Mouse (Mus musculus): ENCODE data around the gene Sfxn4. TPM values are rescaled to one million over a fixed set of nuclear protein-coding genes. Genes with fewer than 3 reads are reported as not detected.
A peak's percentile ranks its signal among the peaks of the same experiment; 100 is the strongest.

Gene Sfxn4
- polyA plus RNA-seq, 2 experiments = 9.7 to 11.2 TPM

- peak; percentile 80 for DNase-seq (ENCODE audit: low spot score)
- Histone ChIP-seq H3K36me3 (ENCODE audit: control insufficient read depth, insufficient read depth, low read length) (peaks cover 79% of the 10 kb centered on the region), H3K4me1 (ENCODE audit: control insufficient read depth, insufficient read depth, low read length) (no peaks in the 10 kb centered on the region), H3K9me3 (ENCODE audit: control insufficient read depth, low read length) (no peaks in the 10 kb centered on the region), H3K4me2 (replicated peaks; ENCODE audit: low read depth, low read length, severe bottlenecking) (no peak overlapping the region), H3K9ac (ENCODE audit: low read depth, low read length, severe bottlenecking) (no peak overlapping the region), H3K4me3 (replicated peaks; ENCODE audit: low read length) (no peak overlapping the region), H3K27ac (replicated peaks; ENCODE audit: low read depth, low read length) (no peak overlapping the region), H3K27me3 (ENCODE audit: control insufficient read depth, insufficient read depth, low read length) (no peaks in the 10 kb centered on the region)
- TF ChIP-seq POLR2A (IDR thresholded peaks at IDR 0.05; ENCODE audit: borderline replicate concordance, extremely low read depth, insufficient read depth, insufficient read length) = no peak
- WGBS = 84% methylated on average over 1 of the region's 1 CpGs
- ATAC-seq (ENCODE audit: low FRiP score, low read depth) = no peak
Measured at GRCm38 (mm10) chr19:60837747-60838146, 23.5 kb downstream of the Sfxn4 start.

- no peak overlapping the region for H3K9ac ChIP-seq (ENCODE audit: low read depth, low read length, severe bottlenecking)
- no peaks in the 10 kb centered on the region for H3K4me1 ChIP-seq (ENCODE audit: control insufficient read depth, insufficient read depth, low read length)
- no peak overlapping the region for H3K27ac ChIP-seq (replicated peaks; ENCODE audit: low read depth, low read length)
- H3K9me3 ChIP-seq (ENCODE audit: control insufficient read depth, low read length) = no peaks in the 10 kb centered on the region
- H3K4me3 ChIP-seq (replicated peaks; ENCODE audit: low read length) = no peak overlapping the region
- 88% methylated on average over 6 of the region's 6 CpGs for WGBS
- TF ChIP-seq POLR2A (IDR thresholded peaks at IDR 0.05; ENCODE audit: borderline replicate concordance, extremely low read depth, insufficient read depth, insufficient read length) = no peak
- H3K27me3 ChIP-seq (ENCODE audit: control insufficient read depth, insufficient read depth, low read length) = no peaks in the 10 kb centered on the region
- ATAC-seq (ENCODE audit: low FRiP score, low read depth) = no peak
- DNase-seq (ENCODE audit: low spot score) = no peak
- H3K36me3 ChIP-seq (ENCODE audit: control insufficient read depth, insufficient read depth, low read length) = peaks cover 74% of the 10 kb centered on the region
- H3K4me2 ChIP-seq (replicated peaks; ENCODE audit: low read depth, low read length, severe bottlenecking) = no peak overlapping the region
Measured at GRCm38 (mm10) chr19:60818677-60819076, 42.6 kb downstream of the Sfxn4 start.

- Histone ChIP-seq H3K36me3 (ENCODE audit: control insufficient read depth, insufficient read depth, low read length) (peaks cover 30% of the 10 kb centered on the region), H3K4me1 (ENCODE audit: control insufficient read depth, insufficient read depth, low read length) (no peaks in the 10 kb centered on the region), H3K9ac (ENCODE audit: low read depth, low read length, severe bottlenecking) (no peak overlapping the region), H3K9me3 (ENCODE audit: control insufficient read depth, low read length) (no peaks in the 10 kb centered on the region), H3K4me2 (replicated peaks; ENCODE audit: low read depth, low read length, severe bottlenecking) (no peak overlapping the region), H3K4me3 (replicated peaks; ENCODE audit: low read length) (no peak overlapping the region), H3K27me3 (ENCODE audit: control insufficient read depth, insufficient read depth, low read length) (no peaks in the 10 kb centered on the region), H3K27ac (replicated peaks; ENCODE audit: low read depth, low read length) (no peak overlapping the region)
- ATAC-seq (ENCODE audit: low FRiP score, low read depth) (no peak), DNase-seq (ENCODE audit: low spot score) (no peak)
- no peak for TF ChIP-seq POLR2A (IDR thresholded peaks at IDR 0.05; ENCODE audit: borderline replicate concordance, extremely low read depth, insufficient read depth, insufficient read length)
- 93% methylated on average over 6 of the region's 6 CpGs for WGBS
Measured at GRCm38 (mm10) chr19:60813133-60813532, 48.1 kb downstream of the Sfxn4 start.

GRCm38 (mm10) chr19:60812036-60812389 is 49.3 kb downstream of the Sfxn4 start:
- no peak for TF ChIP-seq POLR2A (IDR thresholded peaks at IDR 0.05; ENCODE audit: borderline replicate concordance, extremely low read depth, insufficient read depth, insufficient read length)
- H3K9ac ChIP-seq (ENCODE audit: low read depth, low read length, severe bottlenecking) = peak overlapping the region; percentile 80
- peak overlapping the region; percentile 73 for H3K4me2 ChIP-seq (replicated peaks; ENCODE audit: low read depth, low read length, severe bottlenecking)
- DNase-seq (ENCODE audit: low spot score) = no peak
- H3K27me3 ChIP-seq (ENCODE audit: control insufficient read depth, insufficient read depth, low read length) = no peaks in the 10 kb centered on the region
- H3K4me1 ChIP-seq (ENCODE audit: control insufficient read depth, insufficient read depth, low read length) = no peaks in the 10 kb centered on the region
- ATAC-seq (ENCODE audit: low FRiP score, low read depth) = no peak
- peaks cover 24% of the 10 kb centered on the region for H3K36me3 ChIP-seq (ENCODE audit: control insufficient read depth, insufficient read depth, low read length)
- H3K27ac ChIP-seq (replicated peaks; ENCODE audit: low read depth, low read length) = no peak overlapping the region
- no peaks in the 10 kb centered on the region for H3K9me3 ChIP-seq (ENCODE audit: control insufficient read depth, low read length)
- WGBS = 17% methylated on average over 10 of the region's 10 CpGs
- H3K4me3 ChIP-seq (replicated peaks; ENCODE audit: low read length) = peak overlapping the region; percentile 65

- Histone ChIP-seq H3K36me3 (ENCODE audit: control insufficient read depth, insufficient read depth, low read length) (peaks cover 18% of the 10 kb centered on the region), H3K9me3 (ENCODE audit: control insufficient read depth, low read length) (no peaks in the 10 kb centered on the region), H3K27ac (replicated peaks; ENCODE audit: low read depth, low read length) (no peak within 1 kb of the TSS), H3K9ac (ENCODE audit: low read depth, low read length, severe bottlenecking) (peak within 1 kb of the TSS; percentile 80), H3K4me3 (replicated peaks; ENCODE audit: low read length) (peak within 1 kb of the TSS; percentile 65), H3K4me1 (ENCODE audit: control insufficient read depth, insufficient read depth, low read length) (no peaks in the 10 kb centered on the region), H3K4me2 (replicated peaks; ENCODE audit: low read depth, low read length, severe bottlenecking) (peak within 1 kb of the TSS; percentile 73), H3K27me3 (ENCODE audit: control insufficient read depth, insufficient read depth, low read length) (no peaks in the 10 kb centered on the region)
- ATAC-seq (ENCODE audit: low FRiP score, low read depth) (peak; percentile 100), DNase-seq (ENCODE audit: low spot score) (peak; percentile 90)
- WGBS = 3% methylated on average over 32 of the region's 45 CpGs
- TF ChIP-seq POLR2A (IDR thresholded peaks at IDR 0.05; ENCODE audit: borderline replicate concordance, extremely low read depth, insufficient read depth, insufficient read length) = peak; percentile 70; the same call in 1 of the 2 replicates
Measured at GRCm38 (mm10) chr19:60811098-60812035, 49.9 kb downstream of the Sfxn4 start, which contains the start of gene Fam45a. Gene Fam45a, plus strand, starts transcription at chr19:60811585.

Data from limb, embryonic 14.5 days (tissue).